Mouse (Mus musculus): Measurements from ENCODE around the gene Shisa8.

Gene Shisa8

DNA sequence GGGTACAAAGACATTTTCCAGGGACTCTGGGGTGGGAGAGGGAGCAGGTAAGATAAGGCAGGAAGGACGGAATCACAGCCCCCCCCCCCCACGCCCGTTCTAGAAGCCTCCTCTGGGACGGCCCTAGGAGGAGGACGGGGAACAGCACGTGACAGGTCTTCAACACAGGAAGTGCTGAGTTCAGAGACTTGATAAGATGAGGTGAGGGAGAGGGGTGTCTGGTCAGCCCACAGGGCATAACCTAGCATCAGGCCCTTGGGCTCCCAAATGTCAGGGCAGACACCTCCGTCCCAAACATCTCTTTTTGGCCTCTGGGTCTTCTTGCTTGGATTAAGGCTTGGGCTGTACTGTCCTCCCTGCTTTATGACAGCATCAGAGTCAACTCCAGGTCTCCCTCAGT lies 10.6 kb upstream of the Shisa8 start:
- DNase-seq, result no peak

DNA sequence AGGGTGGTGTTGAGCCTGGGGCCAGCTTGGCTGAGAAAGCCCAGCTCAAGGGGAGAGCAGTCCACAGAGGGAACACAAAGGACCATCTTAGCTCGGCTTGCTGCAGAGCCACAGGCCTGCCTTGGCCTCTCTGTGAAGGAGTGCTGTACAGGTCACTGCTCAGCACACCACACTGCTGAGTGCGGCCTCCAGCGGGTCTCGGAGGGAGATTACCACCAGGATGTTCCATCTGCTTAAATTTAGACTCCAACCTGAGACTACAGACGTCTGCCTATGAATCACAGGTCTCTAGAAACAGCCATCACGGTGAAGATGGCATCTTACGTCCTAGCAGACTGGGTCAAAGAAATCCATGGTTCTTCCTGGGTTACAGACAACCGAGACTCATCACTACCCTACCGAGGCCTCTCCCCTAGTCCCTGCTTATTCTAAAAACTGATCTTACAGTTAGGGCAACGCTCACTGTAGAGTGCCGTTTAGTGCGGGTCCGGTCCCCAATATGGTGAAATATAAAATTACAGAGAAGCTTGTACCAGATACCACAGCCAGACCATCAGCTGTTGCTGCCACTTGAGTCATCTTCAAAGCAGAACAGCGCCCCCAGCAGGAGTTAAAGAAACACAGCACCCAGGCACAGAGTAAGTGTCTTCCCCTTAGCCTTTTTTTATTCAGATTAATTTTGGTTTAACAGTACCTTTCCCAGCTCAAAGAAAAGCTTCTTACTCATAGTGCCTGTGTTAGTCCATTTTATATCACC lies 8.7 kb upstream of the Shisa8 start:
- peak; percentile 36 for DNase-seq

DNA sequence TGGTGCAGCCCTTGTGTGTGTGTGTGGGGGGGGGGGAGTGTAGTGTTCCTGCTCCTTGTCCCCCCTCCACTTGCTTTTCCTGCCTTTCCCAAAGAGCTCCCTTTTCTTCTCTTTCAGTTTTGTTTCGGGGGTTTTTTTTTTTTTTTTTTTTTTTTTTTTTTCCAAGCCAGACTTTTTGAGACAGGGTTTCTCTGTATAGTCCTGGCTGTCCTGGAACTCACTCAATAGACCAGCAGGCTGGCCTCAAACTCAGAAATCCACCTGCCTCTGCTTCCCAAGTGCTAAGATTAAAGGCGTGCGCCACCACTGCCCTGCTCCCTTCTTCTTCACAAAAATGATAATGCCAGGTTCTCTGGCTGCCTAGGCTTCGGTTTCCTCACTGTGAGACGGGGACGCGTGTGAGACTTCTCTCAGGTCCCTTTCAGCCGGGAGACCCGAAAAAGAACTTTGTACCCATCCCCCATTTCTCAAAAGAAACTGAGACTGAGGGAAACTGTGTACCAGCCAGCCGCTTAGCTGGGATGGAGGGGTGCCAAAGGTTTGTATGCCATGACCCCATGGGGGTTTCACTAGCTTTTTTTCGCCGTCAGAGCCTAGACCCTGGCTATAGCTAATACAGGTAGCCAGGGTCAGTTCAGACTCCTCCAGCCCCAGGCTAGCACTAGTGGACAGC lies 7.5 kb upstream of the Shisa8 start:
- no peak for DNase-seq

- DNase-seq, result no peak
Measured at GRCm38 (mm10) chr15:82218778-82219666, 6.4 kb upstream of the Shisa8 start.

GRCm38 (mm10) chr15:82217980-82218379 lies 5.4 kb upstream of the Shisa8 start:
- no peak for DNase-seq

DNA sequence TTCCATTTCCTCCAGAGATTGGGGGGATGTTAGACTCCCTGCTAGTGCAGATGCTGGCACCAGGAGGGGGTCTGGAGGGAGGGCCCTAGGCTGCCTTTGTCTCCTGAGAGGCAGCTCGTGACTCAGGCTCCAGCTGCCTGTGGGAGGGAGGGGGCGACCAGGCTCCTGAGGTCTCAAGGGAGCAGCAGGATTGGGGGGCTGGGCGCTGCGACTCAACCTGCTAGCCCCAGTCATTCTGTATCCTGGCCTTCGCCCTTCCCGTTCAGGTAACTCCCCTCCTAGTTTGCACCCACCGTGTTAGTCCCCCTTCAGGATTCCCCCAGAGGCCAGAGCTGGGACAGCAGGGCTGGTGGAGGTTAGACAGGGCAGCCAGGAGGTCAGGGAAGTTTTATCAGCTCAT lies 4.4 kb upstream of the Shisa8 start:
- DNase-seq, result peak; percentile 51

DNA sequence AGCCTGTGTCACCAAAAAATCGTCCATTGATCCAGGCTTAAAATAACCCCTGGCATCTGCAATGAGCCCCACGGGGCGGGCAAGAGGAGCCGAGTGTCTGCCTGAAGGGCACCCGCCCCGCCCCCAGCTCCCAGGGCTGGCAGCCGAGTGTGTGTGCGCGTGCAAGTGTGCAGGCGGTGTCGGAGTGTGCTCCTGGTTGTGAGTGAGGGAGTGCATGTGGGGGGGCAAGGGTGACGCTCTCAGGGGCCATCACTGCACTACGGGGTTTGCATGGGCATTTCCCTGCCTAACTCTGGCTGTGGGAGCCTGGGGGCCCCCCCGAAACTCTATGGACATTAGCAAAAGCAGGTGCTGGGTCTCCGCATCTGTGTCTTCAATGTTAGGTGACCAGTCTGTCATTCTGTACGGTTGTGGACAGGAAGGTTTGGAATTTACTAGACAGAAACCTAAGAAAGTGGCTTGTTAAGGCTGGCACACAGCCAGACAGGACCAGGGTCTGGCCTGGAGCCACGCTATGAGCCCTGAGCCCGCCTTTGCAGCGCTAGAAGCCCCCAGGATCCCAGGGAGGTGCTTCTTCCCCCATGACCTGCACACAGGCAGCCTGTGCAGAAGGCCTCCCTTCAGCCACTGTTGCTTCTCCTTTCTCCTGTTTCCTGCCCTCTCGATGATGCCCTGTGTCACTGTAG lies 3.7 kb upstream of the Shisa8 start:
- DNase-seq, result peak; percentile 49

GRCm38 (mm10) chr15:82215332-82216046 lies 2.9 kb upstream of the Shisa8 start:
- peak; percentile 31 for DNase-seq

DNA sequence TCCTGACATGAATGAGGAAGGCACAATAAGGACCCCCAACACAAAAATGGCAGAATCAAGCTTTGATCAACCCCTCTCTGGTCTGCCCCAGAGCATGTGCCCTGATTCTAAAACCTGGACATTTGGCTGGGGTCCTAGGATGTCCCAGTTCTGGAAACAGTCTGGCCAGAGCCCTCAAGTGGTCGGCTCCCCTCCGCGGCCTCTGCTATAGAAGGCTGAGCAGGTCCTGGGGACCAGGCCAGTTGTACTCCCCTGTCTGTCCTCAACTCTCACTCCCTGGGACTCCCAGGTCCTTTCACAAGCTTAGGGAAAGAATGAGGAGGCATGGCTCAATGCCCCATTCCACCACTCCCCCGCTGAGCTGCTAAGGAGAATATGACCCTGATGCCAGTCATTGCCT lies 607 bp upstream of the Shisa8 start:
- no peak for DNase-seq

GRCm38 (mm10) chr15:82211911-82212751 lies 484 bp downstream of the Shisa8 start:
- DNase-seq, result peak; percentile 67

GRCm38 (mm10) chr15:82211281-82211680 lies 1.3 kb downstream of the Shisa8 start:
- no peak for DNase-seq

GRCm38 (mm10) chr15:82210801-82211200 lies 1.8 kb downstream of the Shisa8 start:
- DNase-seq, result no peak

GRCm38 (mm10) chr15:82209295-82210050 lies 3.1 kb downstream of the Shisa8 start:
- DNase-seq, result no peak

- no peak for DNase-seq
Measured at GRCm38 (mm10) chr15:82208307-82208706, 4.3 kb downstream of the Shisa8 start.

DNA sequence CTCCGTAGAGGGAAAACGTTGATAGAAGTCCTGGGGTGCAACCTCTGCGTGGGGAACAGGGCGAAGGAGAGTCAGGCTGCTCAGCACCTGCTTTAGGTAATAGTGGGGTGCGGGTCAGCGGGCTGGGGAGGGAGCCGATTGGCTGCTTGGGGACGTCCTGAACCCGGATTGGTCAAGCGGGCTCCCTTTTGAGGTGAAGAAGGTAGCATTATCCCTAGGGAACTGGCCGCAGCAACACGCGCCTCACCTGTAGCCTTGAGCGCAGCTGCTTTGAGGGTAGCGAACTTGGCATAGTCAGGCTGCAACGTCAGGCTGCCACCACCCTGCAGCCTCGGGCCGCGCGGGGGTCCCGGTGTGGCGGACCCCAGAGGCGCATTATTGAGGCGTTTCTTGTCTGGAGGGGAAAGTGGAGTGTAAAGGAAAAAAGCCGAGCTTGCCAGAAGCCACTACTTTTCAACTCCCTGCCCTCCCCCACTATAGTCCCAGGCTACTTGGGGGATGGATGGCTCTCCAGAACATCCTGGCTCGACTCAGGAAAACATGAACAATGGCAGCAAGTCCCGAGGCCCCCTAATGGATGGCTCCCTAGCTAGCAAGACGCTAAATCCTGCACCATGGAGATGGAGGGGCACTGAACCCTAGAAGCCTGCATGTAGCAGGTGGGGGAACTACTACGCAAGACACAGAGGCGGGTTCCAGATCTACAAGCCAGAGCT lies 5.0 kb downstream of the Shisa8 start:
- peak; percentile 25 for DNase-seq

DNA sequence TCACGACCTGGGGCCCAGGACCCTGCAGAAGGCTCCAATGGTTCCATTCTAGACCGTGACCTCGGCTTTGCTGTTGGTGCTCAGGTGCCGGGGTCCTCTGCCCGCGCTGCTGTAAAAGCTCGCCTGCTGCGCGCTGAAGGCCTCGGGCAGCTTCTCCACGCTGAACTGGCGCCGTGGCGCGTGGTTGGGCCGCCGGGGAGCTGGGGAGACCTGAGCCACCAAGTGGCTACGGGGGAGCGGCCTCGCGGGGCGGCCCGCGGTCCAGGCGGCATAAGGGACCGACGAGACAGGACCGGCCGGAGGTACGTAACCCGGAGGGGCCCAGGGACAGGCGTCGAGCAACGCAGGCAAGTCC lies 5.5 kb downstream of the Shisa8 start:
- no peak for DNase-seq

- DNase-seq, result peak; percentile 81
Measured at GRCm38 (mm10) chr15:82206365-82207104, 6.1 kb downstream of the Shisa8 start.

- no peak for DNase-seq
Measured at GRCm38 (mm10) chr15:82204680-82205371, 7.8 kb downstream of the Shisa8 start.
